Mouse (Mus musculus): ENCODE results near the gene Fer. TPM values are rescaled to one million over a fixed set of nuclear protein-coding genes. Genes with fewer than 3 reads are reported as not detected.
A peak's percentile ranks its signal among the peaks of the same experiment; 100 is the strongest.

Fer gene
- polyA plus RNA-seq, 1 experiment from 2014 or later: 34.1 TPM

GRCm38 (mm10) chr17:63937886-63938285 lies 75.0 kb downstream of the Fer start:
- WGBS: 62% methylated on average over 18 of the region's 18 CpGs
- no peak overlapping the region for H3K9ac ChIP-seq (ENCODE audit: low read depth, low read length)
- H3K9me3 ChIP-seq (ENCODE audit: control insufficient read depth, low read length): no peaks in the 10 kb centered on the region
- H3K36me3 ChIP-seq (ENCODE audit: control insufficient read depth, insufficient read depth, low read length): peaks cover 5% of the 10 kb centered on the region; the same call in 1 of the 2 replicates
- peak; percentile 79 for ATAC-seq (ENCODE audit: low FRiP score, low TSS enrichment)
- no peak overlapping the region for H3K4me3 ChIP-seq (ENCODE audit: low read length)
- H3K27ac ChIP-seq (ENCODE audit: low read depth, low read length): no peak overlapping the region
- H3K4me2 ChIP-seq (replicated peaks; ENCODE audit: low read depth, low read length): no peak overlapping the region
- H3K27me3 ChIP-seq (ENCODE audit: control insufficient read depth, insufficient read depth, low read length): no peaks in the 10 kb centered on the region
- no peaks in the 10 kb centered on the region for H3K4me1 ChIP-seq (ENCODE audit: control insufficient read depth, insufficient read depth, low read length)

- 100% methylated on average over 2 of the region's 2 CpGs for WGBS
These were observed 83.9 kb downstream of the Fer start for GRCm38 (mm10) chr17:63946772-63947171.

GRCm38 (mm10) chr17:63948811-63949210 lies 85.9 kb downstream of the Fer start:
- no peaks in the 10 kb centered on the region for H3K36me3 ChIP-seq (ENCODE audit: control insufficient read depth, insufficient read depth, low read length)
- no peak for ATAC-seq (ENCODE audit: low FRiP score, low TSS enrichment)
- H3K4me1 ChIP-seq (ENCODE audit: control insufficient read depth, insufficient read depth, low read length): no peaks in the 10 kb centered on the region
- no peaks in the 10 kb centered on the region for H3K9me3 ChIP-seq (ENCODE audit: control insufficient read depth, low read length)
- no peak overlapping the region for H3K4me3 ChIP-seq (ENCODE audit: low read length)
- H3K27ac ChIP-seq (ENCODE audit: low read depth, low read length): no peak overlapping the region
- H3K9ac ChIP-seq (ENCODE audit: low read depth, low read length): no peak overlapping the region
- 90% methylated on average over 4 of the region's 4 CpGs for WGBS
- no peak overlapping the region for H3K4me2 ChIP-seq (replicated peaks; ENCODE audit: low read depth, low read length)
- H3K27me3 ChIP-seq (ENCODE audit: control insufficient read depth, insufficient read depth, low read length): no peaks in the 10 kb centered on the region

More at GRCm38 (mm10) chr17:63946772-63947171, 83.9 kb downstream of the Fer start:
- Histone ChIP-seq H3K4me2 (replicated peaks; ENCODE audit: low read depth, low read length) (no peak overlapping the region), H3K9me3 (ENCODE audit: control insufficient read depth, low read length) (no peaks in the 10 kb centered on the region), H3K4me3 (ENCODE audit: low read length) (no peak overlapping the region), H3K4me1 (ENCODE audit: control insufficient read depth, insufficient read depth, low read length) (no peaks in the 10 kb centered on the region), H3K27me3 (ENCODE audit: control insufficient read depth, insufficient read depth, low read length) (no peaks in the 10 kb centered on the region), H3K27ac (ENCODE audit: low read depth, low read length) (no peak overlapping the region), H3K36me3 (ENCODE audit: control insufficient read depth, insufficient read depth, low read length) (no peaks in the 10 kb centered on the region), H3K9ac (ENCODE audit: low read depth, low read length) (no peak overlapping the region)
- ATAC-seq (ENCODE audit: low FRiP score, low TSS enrichment): no peak

- H3K27ac ChIP-seq (ENCODE audit: low read depth, low read length): no peak overlapping the region
- no peaks in the 10 kb centered on the region for H3K9me3 ChIP-seq (ENCODE audit: control insufficient read depth, low read length)
- no peaks in the 10 kb centered on the region for H3K4me1 ChIP-seq (ENCODE audit: control insufficient read depth, insufficient read depth, low read length)
- no peak overlapping the region for H3K4me3 ChIP-seq (ENCODE audit: low read length)
- ATAC-seq (ENCODE audit: low FRiP score, low TSS enrichment): no peak
- no peaks in the 10 kb centered on the region for H3K27me3 ChIP-seq (ENCODE audit: control insufficient read depth, insufficient read depth, low read length)
- whole genome bisulfite sequencing: 84% methylated on average over 2 of the region's 2 CpGs
- H3K36me3 ChIP-seq (ENCODE audit: control insufficient read depth, insufficient read depth, low read length): no peaks in the 10 kb centered on the region
- no peak overlapping the region for H3K9ac ChIP-seq (ENCODE audit: low read depth, low read length)
- H3K4me2 ChIP-seq (replicated peaks; ENCODE audit: low read depth, low read length): no peak overlapping the region
These were observed 88.6 kb downstream of the Fer start for GRCm38 (mm10) chr17:63951436-63951835.

GRCm38 (mm10) chr17:63967091-63967490 lies 104.2 kb downstream of the Fer start:
- 86% methylated on average over 3 of the region's 3 CpGs for WGBS
- Histone ChIP-seq H3K4me1 (ENCODE audit: control insufficient read depth, insufficient read depth, low read length) (no peaks in the 10 kb centered on the region), H3K27me3 (ENCODE audit: control insufficient read depth, insufficient read depth, low read length) (no peaks in the 10 kb centered on the region), H3K4me2 (replicated peaks; ENCODE audit: low read depth, low read length) (no peak overlapping the region), H3K27ac (ENCODE audit: low read depth, low read length) (no peak overlapping the region), H3K36me3 (ENCODE audit: control insufficient read depth, insufficient read depth, low read length) (no peaks in the 10 kb centered on the region), H3K4me3 (ENCODE audit: low read length) (no peak overlapping the region), H3K9ac (ENCODE audit: low read depth, low read length) (no peak overlapping the region), H3K9me3 (ENCODE audit: control insufficient read depth, low read length) (no peaks in the 10 kb centered on the region)
- ATAC-seq (ENCODE audit: low FRiP score, low TSS enrichment): no peak

- H3K9me3 ChIP-seq (ENCODE audit: control insufficient read depth, low read length): no peaks in the 10 kb centered on the region
- H3K4me1 ChIP-seq (ENCODE audit: control insufficient read depth, insufficient read depth, low read length): no peaks in the 10 kb centered on the region
- no peak for ATAC-seq (ENCODE audit: low FRiP score, low TSS enrichment)
- H3K4me2 ChIP-seq (replicated peaks; ENCODE audit: low read depth, low read length): no peak overlapping the region
- no peak overlapping the region for H3K4me3 ChIP-seq (ENCODE audit: low read length)
- H3K36me3 ChIP-seq (ENCODE audit: control insufficient read depth, insufficient read depth, low read length): no peaks in the 10 kb centered on the region
- no peak overlapping the region for H3K9ac ChIP-seq (ENCODE audit: low read depth, low read length)
- H3K27ac ChIP-seq (ENCODE audit: low read depth, low read length): no peak overlapping the region
- WGBS: 72% methylated on average over 10 of the region's 10 CpGs
- no peaks in the 10 kb centered on the region for H3K27me3 ChIP-seq (ENCODE audit: control insufficient read depth, insufficient read depth, low read length)
These were observed 106.6 kb downstream of the Fer start for GRCm38 (mm10) chr17:63969448-63969847.

GRCm38 (mm10) chr17:63970239-63970638 lies 107.4 kb downstream of the Fer start:
- H3K27ac ChIP-seq (ENCODE audit: low read depth, low read length): no peak overlapping the region
- H3K9me3 ChIP-seq (ENCODE audit: control insufficient read depth, low read length): no peaks in the 10 kb centered on the region
- 64% methylated on average over 5 of the region's 5 CpGs for WGBS
- no peaks in the 10 kb centered on the region for H3K36me3 ChIP-seq (ENCODE audit: control insufficient read depth, insufficient read depth, low read length)
- no peak overlapping the region for H3K4me3 ChIP-seq (ENCODE audit: low read length)
- H3K4me1 ChIP-seq (ENCODE audit: control insufficient read depth, insufficient read depth, low read length): no peaks in the 10 kb centered on the region
- ATAC-seq (ENCODE audit: low FRiP score, low TSS enrichment): no peak
- H3K4me2 ChIP-seq (replicated peaks; ENCODE audit: low read depth, low read length): no peak overlapping the region
- H3K9ac ChIP-seq (ENCODE audit: low read depth, low read length): no peak overlapping the region
- H3K27me3 ChIP-seq (ENCODE audit: control insufficient read depth, insufficient read depth, low read length): no peaks in the 10 kb centered on the region

GRCm38 (mm10) chr17:63970939-63971338 lies 108.1 kb downstream of the Fer start:
- no peaks in the 10 kb centered on the region for H3K9me3 ChIP-seq (ENCODE audit: control insufficient read depth, low read length)
- WGBS: 81% methylated on average over 1 of the region's 1 CpGs
- no peak overlapping the region for H3K4me3 ChIP-seq (ENCODE audit: low read length)
- no peaks in the 10 kb centered on the region for H3K4me1 ChIP-seq (ENCODE audit: control insufficient read depth, insufficient read depth, low read length)
- H3K36me3 ChIP-seq (ENCODE audit: control insufficient read depth, insufficient read depth, low read length): no peaks in the 10 kb centered on the region
- H3K4me2 ChIP-seq (replicated peaks; ENCODE audit: low read depth, low read length): no peak overlapping the region
- H3K9ac ChIP-seq (ENCODE audit: low read depth, low read length): no peak overlapping the region
- no peaks in the 10 kb centered on the region for H3K27me3 ChIP-seq (ENCODE audit: control insufficient read depth, insufficient read depth, low read length)
- H3K27ac ChIP-seq (ENCODE audit: low read depth, low read length): no peak overlapping the region
- no peak for ATAC-seq (ENCODE audit: low FRiP score, low TSS enrichment)

GRCm38 (mm10) chr17:63972181-63972580 lies 109.3 kb downstream of the Fer start:
- H3K27ac ChIP-seq (ENCODE audit: low read depth, low read length): no peak overlapping the region
- no peak overlapping the region for H3K4me2 ChIP-seq (replicated peaks; ENCODE audit: low read depth, low read length)
- WGBS: 82% methylated on average over 4 of the region's 4 CpGs
- no peak for ATAC-seq (ENCODE audit: low FRiP score, low TSS enrichment)
- no peaks in the 10 kb centered on the region for H3K4me1 ChIP-seq (ENCODE audit: control insufficient read depth, insufficient read depth, low read length)
- no peaks in the 10 kb centered on the region for H3K36me3 ChIP-seq (ENCODE audit: control insufficient read depth, insufficient read depth, low read length)
- no peak overlapping the region for H3K9ac ChIP-seq (ENCODE audit: low read depth, low read length)
- H3K4me3 ChIP-seq (ENCODE audit: low read length): no peak overlapping the region
- no peaks in the 10 kb centered on the region for H3K9me3 ChIP-seq (ENCODE audit: control insufficient read depth, low read length)
- no peaks in the 10 kb centered on the region for H3K27me3 ChIP-seq (ENCODE audit: control insufficient read depth, insufficient read depth, low read length)
